Mouse (Mus musculus) forebrain, embryonic 16.5 days (tissue): ENCODE data around the gene Slc22a3. TPM values are rescaled to one million over a fixed set of nuclear protein-coding genes. Genes with fewer than 3 reads are reported as not detected.

Experiments
- ATAC-seq: fragments of 200-750 bp; cut with Nextera tagmentation; 2 replicates; pipeline ENCODE4 v1.8.0; 2017; ENCODE audit warnings: mild to moderate bottlenecking, moderate library complexity
- H3K27ac ChIP-seq: fragments of 300-500 bp; sonication (generic); 2 replicates; pipeline ENCODE4 v1.5.1; 2014; ENCODE audit warnings: low read length, control low read depth
- H3K27me3 ChIP-seq: fragments of 300-500 bp; sonication (generic); replicated peaks from 2 replicates; pipeline ENCODE4 v1.6.1; 2014; ENCODE audit warnings: low read length; ENCODE audit not compliant: control insufficient read depth, insufficient read depth
- H3K36me3 ChIP-seq: fragments of 300-500 bp; sonication (generic); 2 replicates; pipeline ENCODE4 v1.6.1; 2014; ENCODE audit not compliant: control insufficient read depth, insufficient read depth
- H3K4me1 ChIP-seq: fragments of 300-500 bp; sonication (generic); replicated peaks from 2 replicates; pipeline ENCODE4 v1.6.1; 2014; ENCODE audit warnings: low read length; ENCODE audit not compliant: control insufficient read depth, insufficient read depth
- H3K4me2 ChIP-seq: fragments of 300-500 bp; sonication (generic); 2 replicates; pipeline ENCODE4 v1.6.1; 2014; ENCODE audit warnings: mild to moderate bottlenecking, low read length, control low read depth
- H3K4me3 ChIP-seq: fragments of 300-500 bp; sonication (generic); replicated peaks from 2 replicates; pipeline ENCODE4 v1.5.1; 2014; ENCODE audit warnings: mild to moderate bottlenecking, low read length, control low read depth
- H3K9ac ChIP-seq: fragments of 300-500 bp; sonication (generic); replicated peaks from 2 replicates; pipeline ENCODE4 v1.6.1; 2014; ENCODE audit warnings: low read depth, low read length, control low read depth
- H3K9me3 ChIP-seq: fragments of 300-500 bp; sonication (generic); 2 replicates; pipeline ENCODE4 v1.6.1; 2016; ENCODE audit warnings: low read length; ENCODE audit not compliant: control insufficient read depth
- WGBS: fragments of 180-500 bp; shearing (Covaris S2); extraction: QIAGEN DNeasy Blood & Tissue Kit; methylation state at CpG from one replicate; pipeline ENCODE4 v1.1.7; 2014; 5-methylcytosine and 5-hydroxymethylcytosine counted together
- polyA plus RNA-seq: library from polyadenylated mRNA; unstranded; fragments of >200 nt; fragmentation: Nextera tagmentation; extraction: Ambion mirVana; gene quantifications from 2 replicates; pipeline ENCODE4 v1.2.1, GENCODE M21; 2015

The Slc22a3 gene
- polyA plus RNA-seq, 1 experiment from 2014 or later = 1.1 TPM

DNA sequence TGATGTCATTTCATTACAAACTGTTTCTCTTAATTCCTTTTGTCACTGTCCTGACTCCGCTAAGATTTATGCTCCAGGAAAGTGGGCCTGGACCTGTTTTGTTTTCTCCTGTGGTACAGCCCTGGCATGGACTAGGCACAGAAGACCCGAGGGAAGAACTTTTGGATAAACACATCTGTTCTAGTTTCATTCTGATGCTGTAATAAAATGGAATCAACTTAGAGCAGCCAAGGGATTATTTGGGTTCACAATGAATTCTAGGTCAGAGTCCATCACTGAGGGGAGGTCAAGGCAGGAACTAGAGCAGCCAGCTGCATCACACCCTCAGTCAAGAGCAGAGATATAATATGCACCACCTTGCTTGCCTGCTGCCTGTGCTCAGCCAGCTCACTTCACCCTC lies 119.7 kb downstream of the Slc22a3 start:
- H3K27me3 ChIP-seq = no peaks in the 10 kb centered on the region
- no peak overlapping the region for H3K4me3 ChIP-seq
- WGBS = 88% methylated on average over 2 of the region's 2 CpGs
- no peaks in the 10 kb centered on the region for H3K9me3 ChIP-seq
- no peaks in the 10 kb centered on the region for H3K4me1 ChIP-seq
- ATAC-seq = no peak
- no peaks in the 10 kb centered on the region for H3K36me3 ChIP-seq
- no peak overlapping the region for H3K27ac ChIP-seq
- H3K9ac ChIP-seq = no peak overlapping the region
- no peak overlapping the region for H3K4me2 ChIP-seq

DNA sequence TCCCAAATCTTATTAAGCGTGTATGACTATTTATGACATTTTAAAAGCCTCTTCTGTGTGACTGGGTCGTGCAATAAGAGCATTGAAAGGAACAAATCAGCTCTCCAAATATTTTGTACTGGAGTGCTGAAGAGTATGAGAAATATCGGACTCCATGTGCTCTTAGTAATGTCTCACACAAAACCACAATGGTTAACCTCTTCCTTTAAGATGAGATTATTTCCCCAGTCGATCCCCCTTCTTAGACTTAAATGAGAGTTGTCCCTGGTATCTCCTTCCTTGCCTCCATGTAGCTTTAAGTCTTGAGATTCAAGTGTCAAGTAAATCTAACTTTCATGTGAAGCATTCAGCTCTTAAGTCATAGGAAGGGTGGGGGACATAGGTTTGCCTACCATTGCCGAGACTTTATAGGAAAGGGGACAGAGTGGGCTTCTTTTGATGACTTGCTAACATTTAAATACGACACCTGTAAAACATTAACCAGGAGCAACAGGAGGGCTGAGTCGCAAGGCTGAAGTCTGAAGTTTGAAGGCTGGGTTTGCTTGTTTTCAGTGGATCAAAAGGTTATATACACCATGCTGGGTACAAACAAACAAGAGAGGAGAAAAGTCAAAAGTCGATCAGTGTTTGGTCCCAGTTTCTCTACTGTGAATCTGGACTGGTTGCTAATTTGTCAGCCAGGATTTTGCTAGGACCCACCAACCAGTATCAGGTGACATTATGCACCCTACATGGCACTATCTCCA lies 122.3 kb downstream of the Slc22a3 start:
- Histone ChIP-seq H3K36me3 (no peaks in the 10 kb centered on the region), H3K4me1 (no peaks in the 10 kb centered on the region), H3K9me3 (no peaks in the 10 kb centered on the region), H3K4me2 (no peak overlapping the region), H3K4me3 (no peak overlapping the region), H3K27me3 (no peaks in the 10 kb centered on the region), H3K27ac (no peak overlapping the region), H3K9ac (no peak overlapping the region)
- 84% methylated on average over 8 of the region's 8 CpGs for WGBS
- no peak for ATAC-seq

- H3K27ac ChIP-seq = no peak overlapping the region
- peak; percentile 75 for ATAC-seq
- no peak overlapping the region for H3K4me2 ChIP-seq
- H3K4me3 ChIP-seq = no peak overlapping the region
- H3K36me3 ChIP-seq = no peaks in the 10 kb centered on the region
- 15% methylated on average over 2 of the region's 2 CpGs for WGBS
- no peak overlapping the region for H3K9ac ChIP-seq
- H3K27me3 ChIP-seq = no peaks in the 10 kb centered on the region
- H3K4me1 ChIP-seq = no peaks in the 10 kb centered on the region
- no peaks in the 10 kb centered on the region for H3K9me3 ChIP-seq
Measured at GRCm38 (mm10) chr17:12382531-12382930, 125.0 kb downstream of the Slc22a3 start.

GRCm38 (mm10) chr17:12381579-12381978 lies 125.9 kb downstream of the Slc22a3 start:
- H3K27me3 ChIP-seq = no peaks in the 10 kb centered on the region
- H3K36me3 ChIP-seq = no peaks in the 10 kb centered on the region
- H3K4me1 ChIP-seq = no peaks in the 10 kb centered on the region
- no peak overlapping the region for H3K27ac ChIP-seq
- no peak for ATAC-seq
- 82% methylated on average over 2 of the region's 2 CpGs for WGBS
- H3K4me2 ChIP-seq = no peak overlapping the region
- H3K9me3 ChIP-seq = no peaks in the 10 kb centered on the region
- no peak overlapping the region for H3K4me3 ChIP-seq
- H3K9ac ChIP-seq = no peak overlapping the region

DNA sequence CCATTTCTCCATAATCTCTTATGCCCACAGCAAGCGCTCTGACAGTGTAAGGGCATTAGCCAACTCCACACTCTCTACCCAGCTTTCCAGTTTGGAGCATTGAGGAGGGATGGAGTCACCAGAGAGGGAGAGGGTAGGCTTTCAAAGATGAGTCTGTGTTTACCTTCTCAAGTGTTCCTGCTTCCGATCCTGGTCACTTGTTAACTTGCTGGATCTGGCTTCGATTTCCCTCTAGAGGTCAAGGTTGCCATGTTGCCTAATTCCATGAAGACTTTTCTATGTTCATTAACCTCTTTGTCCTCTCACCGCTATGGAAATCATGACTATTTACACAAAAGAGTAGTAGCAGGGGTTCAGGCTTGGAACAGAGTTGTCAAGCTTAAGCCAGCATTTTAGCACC lies 127.2 kb downstream of the Slc22a3 start:
- H3K4me3 ChIP-seq = no peak overlapping the region
- H3K36me3 ChIP-seq = no peaks in the 10 kb centered on the region
- ATAC-seq = no peak
- no peaks in the 10 kb centered on the region for H3K27me3 ChIP-seq
- no peak overlapping the region for H3K27ac ChIP-seq
- WGBS = 90% methylated on average over 4 of the region's 4 CpGs
- no peaks in the 10 kb centered on the region for H3K9me3 ChIP-seq
- no peaks in the 10 kb centered on the region for H3K4me1 ChIP-seq
- no peak overlapping the region for H3K4me2 ChIP-seq
- H3K9ac ChIP-seq = no peak overlapping the region

- no peak within 1 kb of the TSS for H3K27ac ChIP-seq
- no peaks in the 10 kb centered on the region for H3K27me3 ChIP-seq
- H3K9ac ChIP-seq = no peak within 1 kb of the TSS
- H3K9me3 ChIP-seq = no peaks in the 10 kb centered on the region
- no peak within 1 kb of the TSS for H3K4me3 ChIP-seq
- H3K4me2 ChIP-seq = no peak within 1 kb of the TSS
- no peaks in the 10 kb centered on the region for H3K4me1 ChIP-seq
- H3K36me3 ChIP-seq = no peaks in the 10 kb centered on the region
- no peak for ATAC-seq
- WGBS = 91% methylated on average over 11 of the region's 11 CpGs
Measured at GRCm38 (mm10) chr17:12377981-12378705, 129.4 kb downstream of the Slc22a3 start, which contains the start of gene Plg. Plg (plus strand) TSS chr17:12378608.

GRCm38 (mm10) chr17:12373601-12374144 lies 133.8 kb downstream of the Slc22a3 start:
- 62% methylated on average over 3 of the region's 3 CpGs for WGBS
- H3K4me2 ChIP-seq = no peak overlapping the region
- H3K36me3 ChIP-seq = no peaks in the 10 kb centered on the region
- H3K4me3 ChIP-seq = no peak overlapping the region
- no peaks in the 10 kb centered on the region for H3K27me3 ChIP-seq
- H3K9ac ChIP-seq = no peak overlapping the region
- no peak for ATAC-seq
- no peaks in the 10 kb centered on the region for H3K4me1 ChIP-seq
- H3K9me3 ChIP-seq = no peaks in the 10 kb centered on the region
- H3K27ac ChIP-seq = no peak overlapping the region

DNA sequence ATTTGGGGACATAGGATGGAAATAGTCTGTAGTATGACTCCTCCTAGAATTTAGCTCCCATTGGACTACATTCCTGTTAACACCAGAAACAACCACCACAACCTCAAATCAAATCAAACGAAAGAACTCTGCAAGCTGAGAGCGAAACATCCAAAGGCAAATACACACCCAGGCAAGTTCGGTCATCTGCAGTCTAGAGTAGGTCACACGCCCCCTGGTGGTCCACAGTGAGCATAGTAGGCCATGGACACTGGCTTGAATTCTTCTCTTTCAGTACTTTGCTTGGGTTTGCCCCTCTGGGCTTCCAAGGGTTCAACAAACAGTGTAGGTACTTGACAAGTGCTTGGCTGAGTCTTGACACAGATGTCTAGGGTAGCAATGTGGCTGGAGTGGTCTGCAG lies 135.5 kb downstream of the Slc22a3 start:
- Histone ChIP-seq H3K4me3 (no peak overlapping the region), H3K9ac (no peak overlapping the region), H3K27me3 (no peaks in the 10 kb centered on the region), H3K36me3 (no peaks in the 10 kb centered on the region), H3K9me3 (no peaks in the 10 kb centered on the region), H3K27ac (no peak overlapping the region), H3K4me2 (no peak overlapping the region), H3K4me1 (no peaks in the 10 kb centered on the region)
- peak; percentile 36 for ATAC-seq
- 20% methylated on average over 4 of the region's 4 CpGs for WGBS

GRCm38 (mm10) chr17:12371310-12371925 lies 136.1 kb downstream of the Slc22a3 start:
- no peak for ATAC-seq
- Histone ChIP-seq H3K4me3 (no peak overlapping the region), H3K27me3 (no peaks in the 10 kb centered on the region), H3K4me1 (no peaks in the 10 kb centered on the region), H3K27ac (no peak overlapping the region), H3K36me3 (no peaks in the 10 kb centered on the region), H3K4me2 (peak overlapping the region; percentile 9; the same call in 1 of the 2 replicates), H3K9me3 (no peaks in the 10 kb centered on the region), H3K9ac (no peak overlapping the region)
- WGBS = 36% methylated on average over 10 of the region's 10 CpGs
